Mouse (Mus musculus): ENCODE data around the gene Aldh16a1. TPM values are rescaled to one million over a fixed set of nuclear protein-coding genes. Genes with fewer than 3 reads are reported as not detected.

Aldh16a1 gene
- total RNA-seq, 2 experiments from 2014 or later = 13.2 to 13.3 TPM

- TF ChIP-seq CTCF (conservative IDR thresholded peaks at IDR 0.05) = no peak
- H3K27ac ChIP-seq = no peak overlapping the region
Measured at GRCm38 (mm10) chr7:45191161-45191560, 36.8 kb upstream of the Aldh16a1 start.

DNA sequence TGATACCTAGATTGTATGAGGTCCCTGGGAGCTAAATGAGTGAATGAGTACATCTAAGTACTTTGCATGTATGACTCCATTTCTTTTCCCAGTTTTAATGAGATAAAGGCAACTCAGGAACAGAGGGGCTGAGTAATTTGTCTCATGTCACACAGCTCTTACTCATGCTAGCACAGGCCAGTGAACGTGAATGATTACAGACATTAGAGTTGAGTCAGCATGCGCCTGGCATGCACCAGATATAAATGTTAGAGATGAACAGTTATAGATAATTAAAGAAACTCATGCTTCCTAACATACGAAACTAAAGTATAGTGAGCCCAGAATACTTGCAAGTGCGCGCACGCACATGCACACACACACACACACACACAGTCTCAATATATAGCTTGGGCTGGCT, 35.8 kb upstream of the Aldh16a1 start:
- no peak for DNase-seq (ENCODE audit: low spot score in 2 of 2)
- TF ChIP-seq CTCF (conservative IDR thresholded peaks at IDR 0.05) = no peak
- Histone ChIP-seq H3K27ac (no peak overlapping the region), H3K4me3 (no peak overlapping the region)

More at GRCm38 (mm10) chr7:45191161-45191560, 36.8 kb upstream of the Aldh16a1 start:
- no peak for DNase-seq (ENCODE audit: low spot score in 2 of 2)
- no peak overlapping the region for H3K4me3 ChIP-seq

DNA sequence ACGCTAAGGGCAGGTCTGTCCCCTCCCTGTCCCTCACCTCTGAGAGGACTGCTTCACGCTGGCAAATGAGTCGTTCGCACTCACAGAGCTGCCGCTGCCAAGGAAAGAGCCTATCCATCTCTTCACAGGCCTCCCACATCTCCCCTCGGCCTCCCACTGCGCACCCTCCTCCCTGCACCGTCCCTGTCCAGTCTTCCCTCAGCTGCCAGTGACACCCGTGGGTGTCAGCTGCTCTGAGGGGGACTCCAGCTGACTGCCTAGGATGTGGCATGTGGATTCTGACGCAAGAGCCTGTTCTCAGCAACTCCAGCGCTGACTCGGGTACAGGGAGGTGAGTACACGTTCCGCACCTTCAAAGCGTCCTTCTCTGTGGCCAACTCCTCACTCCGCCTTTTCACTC, 35.2 kb upstream of the Aldh16a1 start:
- no peak for TF ChIP-seq CTCF (conservative IDR thresholded peaks at IDR 0.05)
- H3K27ac ChIP-seq = no peak overlapping the region
- no peak overlapping the region for H3K4me3 ChIP-seq
- no peak for DNase-seq (ENCODE audit: low spot score in 2 of 2)

GRCm38 (mm10) chr7:45185921-45186320, 31.5 kb upstream of the Aldh16a1 start:
- no peak for TF ChIP-seq CTCF (conservative IDR thresholded peaks at IDR 0.05)

GRCm38 (mm10) chr7:45183672-45184071, 29.3 kb upstream of the Aldh16a1 start:
- no peak for TF ChIP-seq CTCF (conservative IDR thresholded peaks at IDR 0.05)
- H3K27ac ChIP-seq = no peak overlapping the region
- no peak overlapping the region for H3K4me3 ChIP-seq
- DNase-seq (ENCODE audit: low spot score in 2 of 2) = no peak

More at GRCm38 (mm10) chr7:45185921-45186320, 31.5 kb upstream of the Aldh16a1 start:
- no peak for DNase-seq (ENCODE audit: low spot score in 2 of 2)
- Histone ChIP-seq H3K4me3 (no peak overlapping the region), H3K27ac (no peak overlapping the region)

- peak overlapping the region; percentile 50 for H3K4me3 ChIP-seq
- no peak; the same call in 1 of the 2 replicates for TF ChIP-seq CTCF (conservative IDR thresholded peaks at IDR 0.05)
- no peak for DNase-seq (ENCODE audit: low spot score in 2 of 2)
- peak overlapping the region; percentile 58 for H3K27ac ChIP-seq
Measured at GRCm38 (mm10) chr7:45182606-45183005, 28.2 kb upstream of the Aldh16a1 start.

- no peak for TF ChIP-seq CTCF (conservative IDR thresholded peaks at IDR 0.05)
- Histone ChIP-seq H3K27ac (peak overlapping the region; percentile 58), H3K4me3 (peak overlapping the region; percentile 50)
- peak; percentile 84 to 90 for DNase-seq (ENCODE audit: low spot score in 2 of 2)
Measured at GRCm38 (mm10) chr7:45182199-45182601, 27.8 kb upstream of the Aldh16a1 start.

DNA sequence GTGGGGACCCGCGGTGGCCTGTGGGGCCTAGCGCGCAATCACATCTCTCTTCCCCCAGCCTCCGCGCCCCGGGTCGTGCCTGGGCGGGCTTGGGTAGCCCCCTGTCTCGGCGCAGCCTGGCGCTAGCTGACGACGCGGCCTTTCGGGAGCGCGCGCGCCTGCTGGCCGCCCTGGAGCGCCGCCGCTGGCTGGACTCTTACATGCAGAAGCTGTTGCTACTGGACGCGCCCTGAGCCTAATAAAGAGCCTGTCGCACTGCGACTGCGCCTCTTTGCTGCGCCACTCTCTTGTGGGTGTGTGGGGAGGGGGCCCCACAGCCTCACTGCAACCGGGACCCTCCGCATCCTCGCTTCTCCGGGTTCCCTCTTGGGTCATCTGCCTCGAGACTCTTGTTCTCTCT, 27.2 kb upstream of the Aldh16a1 start:
- Histone ChIP-seq H3K27ac (no peak overlapping the region), H3K4me3 (no peak overlapping the region)
- DNase-seq (ENCODE audit: low spot score in 2 of 2) = no peak
- TF ChIP-seq CTCF (conservative IDR thresholded peaks at IDR 0.05) = peak; percentile 42

DNA sequence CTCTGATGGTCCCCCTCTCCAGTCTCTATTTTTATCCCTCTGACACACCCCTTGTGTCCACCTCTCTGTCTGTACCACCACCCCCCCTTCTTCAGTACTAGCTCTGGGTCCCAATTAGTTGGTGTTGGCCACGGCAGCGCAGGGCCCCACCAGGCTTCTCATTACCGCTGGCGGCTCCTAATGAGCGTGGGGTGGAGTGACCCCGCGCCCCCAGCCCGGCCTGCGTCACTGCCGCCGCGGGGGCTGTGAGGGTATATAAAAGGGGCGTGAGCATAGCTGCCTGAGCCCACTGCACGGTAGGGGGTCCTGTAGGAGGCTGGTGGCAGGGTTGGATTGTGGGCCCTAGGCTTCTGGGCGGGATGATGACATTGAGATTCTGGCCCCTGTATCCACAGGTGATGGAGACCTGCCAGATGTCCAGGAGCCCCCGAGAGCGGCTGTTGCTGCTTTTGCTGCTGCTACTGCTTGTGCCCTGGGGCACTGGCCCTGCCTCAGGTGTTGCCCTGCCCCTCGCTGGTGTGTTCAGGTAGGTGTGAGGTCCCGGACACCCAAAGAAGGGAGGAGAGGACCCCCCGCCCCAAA, 26.6 kb upstream of the Aldh16a1 start, which contains the start of gene Pth2:
Pth2 (plus strand) TSS at position 100 of the 582 bp plus-strand sequence.
- DNase-seq (ENCODE audit: low spot score in 2 of 2) = no peak
- Histone ChIP-seq H3K4me3 (no peak within 1 kb of the TSS; the same call in 1 of the 2 replicates), H3K27ac (no peak within 1 kb of the TSS)
- TF ChIP-seq CTCF (conservative IDR thresholded peaks at IDR 0.05) = no peak

DNA sequence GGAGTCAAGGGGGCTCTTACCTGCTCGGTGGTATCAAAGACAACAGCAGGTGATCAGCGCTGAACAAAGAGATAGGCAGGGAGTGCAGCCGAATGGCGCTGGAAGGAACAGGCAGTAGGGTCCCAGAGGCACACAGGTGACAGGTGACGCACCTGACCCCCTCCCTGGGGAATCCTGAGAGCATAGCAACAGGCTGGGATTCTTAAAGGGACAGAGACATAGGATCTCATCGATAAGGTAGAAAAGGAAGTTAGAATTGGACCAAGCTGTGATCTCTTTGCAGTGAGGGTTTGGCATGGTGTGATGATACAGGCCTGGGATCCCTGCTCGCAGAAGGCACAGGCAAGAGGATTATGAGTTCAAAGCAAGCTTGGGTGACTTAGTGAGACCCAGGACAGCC, 25.1 kb upstream of the Aldh16a1 start, which contains the start of gene Gfy:
Gfy (minus strand) TSS at position 101 of the 400 bp plus-strand sequence.
- Histone ChIP-seq H3K27ac (no peak within 1 kb of the TSS), H3K4me3 (no peak within 1 kb of the TSS)
- DNase-seq (ENCODE audit: low spot score in 2 of 2) = no peak
- TF ChIP-seq CTCF (conservative IDR thresholded peaks at IDR 0.05) = no peak

GRCm38 (mm10) chr7:45178550-45178949, 24.2 kb upstream of the Aldh16a1 start:
- no peak for DNase-seq (ENCODE audit: low spot score in 2 of 2)
- TF ChIP-seq CTCF (conservative IDR thresholded peaks at IDR 0.05) = no peak
- no peak overlapping the region for H3K4me3 ChIP-seq
- H3K27ac ChIP-seq = no peak overlapping the region

- Histone ChIP-seq H3K27ac (peak overlapping the region; percentile 67; the same call in 1 of the 2 replicates), H3K4me3 (no peak overlapping the region; the same call in 1 of the 2 replicates)
- no peak for DNase-seq (ENCODE audit: low spot score in 2 of 2)
- TF ChIP-seq CTCF (conservative IDR thresholded peaks at IDR 0.05) = no peak
Measured at GRCm38 (mm10) chr7:45176356-45176755, 22.0 kb upstream of the Aldh16a1 start.

- H3K27ac ChIP-seq = peak overlapping the region; percentile 67; the same call in 1 of the 2 replicates
- no peak for DNase-seq (ENCODE audit: low spot score in 2 of 2)
- H3K4me3 ChIP-seq = no peak overlapping the region
- no peak for TF ChIP-seq CTCF (conservative IDR thresholded peaks at IDR 0.05)
Measured at GRCm38 (mm10) chr7:45175929-45176328, 21.5 kb upstream of the Aldh16a1 start.

DNA sequence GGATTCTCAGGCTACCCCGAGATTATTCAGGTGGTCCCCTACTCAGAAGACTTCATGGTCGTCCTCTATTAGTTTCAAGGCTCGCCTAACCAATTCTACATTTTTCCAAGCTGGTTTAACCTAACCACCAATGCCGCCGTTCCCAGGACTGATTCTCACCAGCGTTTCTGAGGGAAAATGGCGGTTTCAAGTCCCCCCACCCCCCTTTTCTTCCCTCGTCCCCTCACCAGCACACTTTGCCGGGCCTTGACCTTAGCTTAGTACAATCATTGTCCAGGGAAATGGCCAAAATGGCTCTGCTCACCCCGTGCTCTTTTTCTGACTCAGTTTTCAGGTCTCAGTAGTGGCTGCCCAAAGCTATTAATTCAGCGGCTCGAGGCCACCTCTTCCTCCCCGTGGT, 21.0 kb upstream of the Aldh16a1 start:
- no peak for TF ChIP-seq CTCF (conservative IDR thresholded peaks at IDR 0.05)
- no peak overlapping the region for H3K4me3 ChIP-seq
- H3K27ac ChIP-seq = no peak overlapping the region; the same call in 1 of the 2 replicates
- no peak for DNase-seq (ENCODE audit: low spot score in 2 of 2)
